Comparison of ENCODE assay signal across 8 mouse cellular contexts in genomic region chr1:137656900-137657458, GRCm38 (mm10).
A peak's percentile ranks its signal among the peaks of the same experiment; 100 is the strongest.
DNase-seq lines count a peak whose midpoint lies in the region; ATAC-seq and TF ChIP-seq lines count a peak whose summit lies in the region.

No protein-coding gene starts in this region.

- DNase-seq in left cerebral cortex, adult 2 months (ENCODE audit: extremely low spot score in 1 of 2, low spot score in 2 of 2), result no peak
- no peak for DNase-seq in left cerebral cortex, adult 11 months (ENCODE audit: low spot score)
- peak; percentile 64 for DNase-seq in cerebellum, adult 11 months
- peak; percentile 75 for DNase-seq in forebrain, postnatal 0 days
- DNase-seq in heart, postnatal 4 days, result peak; percentile 85
- DNase-seq in right cerebral cortex, postnatal 4 days, result peak; percentile 57

- no peak for TF ChIP-seq CTCF in left cerebral cortex, adult 2 months (IDR thresholded peaks at IDR 0.05)
- TF ChIP-seq CTCF in forebrain, postnatal 0 days (IDR thresholded peaks at IDR 0.05; ENCODE audit: low read depth), result no peak

- 0 out of 2 replicates have a peak overlapping the region, but pooled peaks have one; percentile 3 for H3K4me3 ChIP-seq in left cerebral cortex, adult 2 months
- H3K4me3 ChIP-seq in forebrain, postnatal 0 days (ENCODE audit: low read depth, low read length), result no peak overlapping the region
- no peak overlapping the region for H3K4me3 ChIP-seq in lung, embryonic 16.5 days (ENCODE audit: low read length)

- 1% methylated on average over 6 of the region's 6 CpGs for WGBS in forebrain, postnatal 0 days
- 37% methylated on average over 6 of the region's 6 CpGs for WGBS in lung, embryonic 16.5 days

- intact Hi-C loops in left cerebral cortex, adult 2 months (cut with DNase I), result no loop called here

- H3K9ac ChIP-seq in forebrain, postnatal 0 days, result no peak overlapping the region
- H3K9ac ChIP-seq in lung, embryonic 16.5 days (ENCODE audit: low read length), result no peak overlapping the region

- peak; percentile 90 for ATAC-seq in forebrain, postnatal 0 days
- ATAC-seq in lung, embryonic 16.5 days (ENCODE audit: low read depth), result peak; percentile 67; the same call in 1 of the 2 replicates
- ATAC-seq in CD4-positive, CD25-positive, alpha-beta regulatory T cell, adult 4 months, result no peak

- H3K4me1 ChIP-seq in forebrain, postnatal 0 days (ENCODE audit: insufficient read depth), result no peaks in the 10 kb centered on the region
- H3K4me1 ChIP-seq in lung, embryonic 16.5 days (replicated peaks; ENCODE audit: control insufficient read depth, insufficient read depth, low read length), result peaks cover 11% of the 10 kb centered on the region; the same call in 1 of the 2 replicates

- H3K27ac ChIP-seq in left cerebral cortex, adult 2 months, result peak overlapping the region; percentile 37; the same call in 1 of the 2 replicates
- peak overlapping the region; percentile 57 for H3K27ac ChIP-seq in forebrain, postnatal 0 days (ENCODE audit: low read depth, low read length)
- peak overlapping the region; percentile 47 for H3K27ac ChIP-seq in lung, embryonic 16.5 days (ENCODE audit: low read length)

- H3K9me3 ChIP-seq in forebrain, postnatal 0 days (ENCODE audit: low read length), result no peaks in the 10 kb centered on the region
- H3K9me3 ChIP-seq in lung, embryonic 16.5 days (ENCODE audit: control insufficient read depth, low read length), result no peaks in the 10 kb centered on the region

- H3K36me3 ChIP-seq in forebrain, postnatal 0 days (ENCODE audit: insufficient read depth), result no peaks in the 10 kb centered on the region
- no peaks in the 10 kb centered on the region for H3K36me3 ChIP-seq in lung, embryonic 16.5 days (ENCODE audit: control insufficient read depth, insufficient read depth, low read length)

- no peaks in the 10 kb centered on the region for H3K27me3 ChIP-seq in forebrain, postnatal 0 days (ENCODE audit: insufficient read depth, low read length)
- no peaks in the 10 kb centered on the region for H3K27me3 ChIP-seq in lung, embryonic 16.5 days (ENCODE audit: control insufficient read depth, insufficient read depth, low read depth, low read length)

- no peak overlapping the region; the same call in 1 of the 2 replicates for H3K4me2 ChIP-seq in forebrain, postnatal 0 days (ENCODE audit: low read depth)
- H3K4me2 ChIP-seq in lung, embryonic 16.5 days (ENCODE audit: low read depth, low read length), result 0 out of 2 replicates have a peak overlapping the region, but pooled peaks have one; percentile 11

Comparison
In these comparisons a context has a peak if more than half of its experiments do, and no peak if none do; other contexts are left out.
1. DNase-seq: peak in cerebellum, adult 11 months (single experiment), forebrain, postnatal 0 days (single experiment), heart, postnatal 4 days (single experiment) and right cerebral cortex, postnatal 4 days (single experiment); none in left cerebral cortex, adult 2 months (0 of 2) and left cerebral cortex, adult 11 months (single experiment).
2. Peak in every context shown above with its lines, with median percentiles within 50 percentile points of each other: H3K27ac ChIP-seq.